Mouse (Mus musculus) testis, adult 2 months (tissue): ENCODE measurements around the gene Pcsk2.

Experiments used
- CTCF ChIP-seq: fragments of 200-500 bp; IDR thresholded peaks from 2 replicates; pipeline ENCODE4 v1.5.1; 2012; ENCODE audit warnings: low read depth, mild to moderate bottlenecking, inconsistent platforms, low read length, moderate library complexity; ENCODE audit not compliant: control insufficient read depth, insufficient read depth, insufficient replicate concordance
- POLR2A ChIP-seq: fragments of 200-500 bp; IDR thresholded peaks from 2 replicates; pipeline ENCODE4 v1.6.1; 2012; ENCODE audit warnings: low read depth, mild to moderate bottlenecking, inconsistent platforms, low read length, moderate library complexity; ENCODE audit not compliant: control insufficient read depth

- no peak for TF ChIP-seq POLR2A
- no peak for TF ChIP-seq CTCF
These were observed 301.3 kb downstream of the Pcsk2 start for GRCm38 (mm10) chr2:143847291-143847690.
